ENCODE assay signal across 14 mouse cellular contexts in the genomic region with DNA sequence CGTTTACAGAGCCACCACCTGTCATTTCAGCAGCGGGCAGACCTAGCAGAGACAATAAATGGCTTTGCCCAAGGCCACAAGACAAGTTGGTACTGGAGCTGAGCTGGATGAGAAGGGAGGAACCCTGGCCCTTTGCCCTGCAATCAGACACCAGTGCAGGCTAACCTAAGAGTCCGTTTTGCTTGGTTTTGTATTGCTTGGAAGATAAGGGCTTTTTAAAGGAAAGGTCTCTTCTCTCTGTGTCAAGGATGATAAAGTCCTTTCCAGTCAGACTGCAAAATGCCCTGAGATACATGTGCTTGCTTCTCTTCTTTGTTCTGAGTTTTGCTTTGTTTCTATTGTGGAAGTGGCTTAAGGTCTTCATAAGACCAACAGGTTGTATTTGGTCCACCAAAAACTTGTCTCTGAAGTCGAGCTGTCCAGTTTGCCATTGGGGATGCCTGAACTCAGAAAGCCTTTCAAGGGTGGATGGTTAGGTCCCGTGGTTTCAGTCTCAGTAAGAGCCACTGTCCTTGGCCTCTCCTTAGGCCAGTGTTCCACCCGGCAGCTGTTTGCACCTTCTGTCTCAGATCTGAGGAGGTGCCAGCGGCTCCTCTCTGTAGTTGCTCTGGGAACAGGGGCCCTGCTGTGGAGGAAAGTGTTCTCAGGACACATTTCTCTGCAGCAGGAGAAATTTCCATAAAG.
DNase-seq lines count a peak whose midpoint lies in the region; ATAC-seq and TF ChIP-seq lines count a peak whose summit lies in the region.
"Had no signal": no experiment of that assay in that cellular context is flagged by ENCODE, and none has a peak within 500 bp of the region (broad histone marks: within the 10 kb centered on the region; RNA-seq: fewer than 3 reads in every experiment).

No protein-coding gene starts in this region.

- H3K36me3 ChIP-seq in embryonic facial prominence, embryonic 14.5 days (ENCODE audit: control insufficient read depth, insufficient read depth, low read length): no peaks in the 10 kb centered on the region
- no peaks in the 10 kb centered on the region for H3K36me3 ChIP-seq in embryonic facial prominence, embryonic 10.5 days (replicated peaks)
- H3K36me3 ChIP-seq in intestine, postnatal 0 days (ENCODE audit: control insufficient read depth, insufficient read depth): no peaks in the 10 kb centered on the region
- H3K36me3 ChIP-seq in testis, adult 2 months (ENCODE audit: control insufficient read depth, insufficient read depth, low read length): no peaks in the 10 kb centered on the region
- H3K36me3 ChIP-seq in stomach, postnatal 0 days (ENCODE audit: control insufficient read depth, insufficient read depth, low read length): no peaks in the 10 kb centered on the region
- H3K36me3 ChIP-seq: limb, embryonic 15.5 days; midbrain, embryonic 10.5 days; neural tube, embryonic 13.5 days had no signal

- H3K9ac ChIP-seq in embryonic facial prominence, embryonic 14.5 days (ENCODE audit: low read depth, low read length): no peak overlapping the region
- H3K9ac ChIP-seq in intestine, postnatal 0 days (ENCODE audit: low read depth, low read length): no peak overlapping the region
- no peak overlapping the region for H3K9ac ChIP-seq in stomach, postnatal 0 days (ENCODE audit: low read length)
- H3K9ac ChIP-seq: forebrain, embryonic 13.5 days; limb, embryonic 15.5 days; neural tube, embryonic 13.5 days had no signal

- H3K9me3 ChIP-seq in embryonic facial prominence, embryonic 14.5 days (ENCODE audit: control insufficient read depth, low read length): no peaks in the 10 kb centered on the region
- H3K9me3 ChIP-seq in embryonic facial prominence, embryonic 10.5 days: no peaks in the 10 kb centered on the region
- H3K9me3 ChIP-seq in intestine, postnatal 0 days (ENCODE audit: control insufficient read depth): no peaks in the 10 kb centered on the region
- no peaks in the 10 kb centered on the region for H3K9me3 ChIP-seq in stomach, postnatal 0 days (ENCODE audit: control insufficient read depth, low read length)
- H3K9me3 ChIP-seq: forebrain, embryonic 13.5 days; limb, embryonic 15.5 days; midbrain, embryonic 10.5 days; neural tube, embryonic 13.5 days had no signal

- 64% methylated on average over 7 of the region's 7 CpGs for WGBS in embryonic facial prominence, embryonic 14.5 days
- 68% methylated on average over 7 of the region's 7 CpGs for whole genome bisulfite sequencing in embryonic facial prominence, embryonic 10.5 days
- WGBS in intestine, postnatal 0 days: 23% methylated on average over 7 of the region's 7 CpGs
- 49% methylated on average over 7 of the region's 7 CpGs for WGBS in stomach, postnatal 0 days

- no peaks in the 10 kb centered on the region for H3K27me3 ChIP-seq in embryonic facial prominence, embryonic 14.5 days (replicated peaks; ENCODE audit: control insufficient read depth, insufficient read depth, low read length)
- no peaks in the 10 kb centered on the region for H3K27me3 ChIP-seq in embryonic facial prominence, embryonic 10.5 days (replicated peaks; ENCODE audit: low read depth, poor library complexity, severe bottlenecking)
- H3K27me3 ChIP-seq in intestine, postnatal 0 days (replicated peaks; ENCODE audit: control insufficient read depth, insufficient read depth, low read length): peaks cover 6% of the 10 kb centered on the region; the same call in 1 of the 2 replicates
- no peaks in the 10 kb centered on the region for H3K27me3 ChIP-seq in testis, adult 2 months (ENCODE audit: control insufficient read depth, insufficient read depth, low read length)
- no peaks in the 10 kb centered on the region for H3K27me3 ChIP-seq in stomach, postnatal 0 days (ENCODE audit: control insufficient read depth, insufficient read depth, low read length)
- H3K27me3 ChIP-seq: forebrain, embryonic 13.5 days; limb, embryonic 15.5 days; neural tube, embryonic 13.5 days; Patski had no signal

- H3K27ac ChIP-seq in embryonic facial prominence, embryonic 14.5 days (replicated peaks; ENCODE audit: low read depth, low read length): no peak overlapping the region
- H3K27ac ChIP-seq in embryonic facial prominence, embryonic 10.5 days (replicated peaks): no peak overlapping the region
- H3K27ac ChIP-seq in intestine, postnatal 0 days (ENCODE audit: low read depth, low read length): peak overlapping the region; percentile 58; the same call in 1 of the 2 replicates
- peak overlapping the region; percentile 18 for H3K27ac ChIP-seq in testis, adult 2 months (ENCODE audit: control insufficient read depth, insufficient read depth, low read depth, low read length)
- H3K27ac ChIP-seq in stomach, postnatal 0 days (replicated peaks): no peak overlapping the region
- H3K27ac ChIP-seq: forebrain, embryonic 13.5 days; limb, embryonic 15.5 days; midbrain, embryonic 10.5 days; neural tube, embryonic 13.5 days had no signal

- no peak for ATAC-seq in embryonic facial prominence, embryonic 14.5 days (ENCODE audit: low read depth)
- ATAC-seq in intestine, postnatal 0 days: peak; percentile 98
- ATAC-seq in stomach, postnatal 0 days (ENCODE audit: low FRiP score, low TSS enrichment): no peak
- no peak for ATAC-seq in frontal cortex, adult (ENCODE audit: low TSS enrichment)
- ATAC-seq: forebrain, embryonic 13.5 days; Patski had no signal

- peak; percentile 11 for DNase-seq in embryonic facial prominence, embryonic 14.5 days (ENCODE audit: low spot score)
- no peak for DNase-seq in embryonic facial prominence, embryonic 10.5 days (ENCODE audit: low spot score)
- peak; percentile 49 for DNase-seq in ovary, postnatal 36 days (ENCODE audit: low spot score)
- DNase-seq in ovary, postnatal 14 days (ENCODE audit: low spot score): no peak
- DNase-seq in stomach, postnatal 0 days (ENCODE audit: low spot score): no peak
- DNase-seq: thymus, postnatal 14 days had no signal

- H3K4me3 ChIP-seq in embryonic facial prominence, embryonic 14.5 days (ENCODE audit: low read depth, low read length): no peak overlapping the region
- H3K4me3 ChIP-seq in embryonic facial prominence, embryonic 10.5 days: no peak overlapping the region
- no peak overlapping the region for H3K4me3 ChIP-seq in intestine, postnatal 0 days (ENCODE audit: low read depth, low read length)
- H3K4me3 ChIP-seq in testis, adult 2 months (ENCODE audit: control insufficient read depth, low read depth, low read length): no peak overlapping the region
- H3K4me3 ChIP-seq in stomach, postnatal 0 days (ENCODE audit: low read depth, low read length): no peak overlapping the region
- H3K4me3 ChIP-seq: forebrain, embryonic 13.5 days; limb, embryonic 15.5 days; midbrain, embryonic 10.5 days; neural tube, embryonic 13.5 days had no signal

- no peaks in the 10 kb centered on the region for H3K4me1 ChIP-seq in embryonic facial prominence, embryonic 14.5 days (ENCODE audit: control insufficient read depth, insufficient read depth, low read length)
- H3K4me1 ChIP-seq in embryonic facial prominence, embryonic 10.5 days: no peaks in the 10 kb centered on the region
- H3K4me1 ChIP-seq in intestine, postnatal 0 days (replicated peaks; ENCODE audit: control insufficient read depth, insufficient read depth, low read length): no peaks in the 10 kb centered on the region
- no peaks in the 10 kb centered on the region for H3K4me1 ChIP-seq in testis, adult 2 months (ENCODE audit: control insufficient read depth, insufficient read depth, low read length)
- no peaks in the 10 kb centered on the region for H3K4me1 ChIP-seq in stomach, postnatal 0 days (replicated peaks; ENCODE audit: control insufficient read depth, insufficient read depth)
- H3K4me1 ChIP-seq: forebrain, embryonic 13.5 days; limb, embryonic 15.5 days; midbrain, embryonic 10.5 days; neural tube, embryonic 13.5 days had no signal

- TF ChIP-seq POLR2A in testis, adult 2 months (IDR thresholded peaks at IDR 0.05; ENCODE audit: control insufficient read depth, low read depth, low read length): no peak

- TF ChIP-seq EP300 in stomach, postnatal 0 days (optimal IDR thresholded peaks at IDR 0.05): no peak

- H3K4me2 ChIP-seq in embryonic facial prominence, embryonic 14.5 days (ENCODE audit: low read depth, low read length): no peak overlapping the region
- peak overlapping the region; percentile 32 for H3K4me2 ChIP-seq in intestine, postnatal 0 days (replicated peaks; ENCODE audit: low read depth)
- H3K4me2 ChIP-seq in stomach, postnatal 0 days (replicated peaks; ENCODE audit: low read depth): no peak overlapping the region
- H3K4me2 ChIP-seq: forebrain, embryonic 13.5 days; limb, embryonic 15.5 days; neural tube, embryonic 13.5 days had no signal

- TF ChIP-seq CTCF in intestine, postnatal 0 days (IDR thresholded peaks at IDR 0.05; ENCODE audit: low read depth): no peak
- TF ChIP-seq CTCF in testis, adult 2 months (IDR thresholded peaks at IDR 0.05; ENCODE audit: control insufficient read depth, insufficient read depth, insufficient replicate concordance, low read depth, low read length): no peak
- no peak for TF ChIP-seq CTCF in stomach, postnatal 0 days (IDR thresholded peaks at IDR 0.05; ENCODE audit: low read depth)

Comparison
In these comparisons a context has a peak if more than half of its experiments do, and no peak if none do; other contexts are left out.
1. DNase-seq: peak in embryonic facial prominence, embryonic 14.5 days (single experiment) and ovary, postnatal 36 days (single experiment); none in embryonic facial prominence, embryonic 10.5 days (single experiment), ovary, postnatal 14 days (single experiment) and stomach, postnatal 0 days (single experiment).
2. H3K27ac ChIP-seq: peak in intestine, postnatal 0 days (single experiment) and testis, adult 2 months (single experiment); none in embryonic facial prominence, embryonic 14.5 days (single experiment), embryonic facial prominence, embryonic 10.5 days (single experiment) and stomach, postnatal 0 days (single experiment).